Mouse (Mus musculus): ENCODE results near the gene Slc43a2. TPM values are rescaled to one million over a fixed set of nuclear protein-coding genes. Genes with fewer than 3 reads are reported as not detected.
A peak's percentile ranks its signal among the peaks of the same experiment; 100 is the strongest.

Gene Slc43a2
- polyA plus RNA-seq, 1 experiment = 57.4 TPM

GRCm38 (mm10) chr11:75566276-75567196, 35.0 kb downstream of the Slc43a2 start:
- DNase-seq = peak; percentile 63 to 65
- Histone ChIP-seq H3K4me1 (ENCODE audit: control insufficient read depth, insufficient read depth, low read length) (peaks cover 82% of the 10 kb centered on the region), H3K27me3 (ENCODE audit: control insufficient read depth, insufficient read depth, low read length) (no peaks in the 10 kb centered on the region), H3K27ac (ENCODE audit: insufficient read depth, low read length) (peak overlapping the region; percentile 90), H3K4me3 (replicated peaks; ENCODE audit: insufficient read depth, low read depth, low read length) (no peak overlapping the region)
- TF ChIP-seq CTCF (IDR thresholded peaks at IDR 0.05; ENCODE audit: borderline replicate concordance, insufficient read depth, low read depth, low read length) (no peak), POLR2A (IDR thresholded peaks at IDR 0.05; ENCODE audit: borderline replicate concordance, insufficient read depth, low read length) (no peak)
- 43% methylated on average over 13 of the region's 13 CpGs for WGBS

GRCm38 (mm10) chr11:75567346-75568114, 36.0 kb downstream of the Slc43a2 start:
- TF ChIP-seq CTCF (IDR thresholded peaks at IDR 0.05; ENCODE audit: borderline replicate concordance, insufficient read depth, low read depth, low read length) (no peak), POLR2A (IDR thresholded peaks at IDR 0.05; ENCODE audit: borderline replicate concordance, insufficient read depth, low read length) (no peak)
- Histone ChIP-seq H3K27ac (ENCODE audit: insufficient read depth, low read length) (peak overlapping the region; percentile 90), H3K4me1 (ENCODE audit: control insufficient read depth, insufficient read depth, low read length) (peaks cover 85% of the 10 kb centered on the region), H3K4me3 (replicated peaks; ENCODE audit: insufficient read depth, low read depth, low read length) (no peak overlapping the region), H3K27me3 (ENCODE audit: control insufficient read depth, insufficient read depth, low read length) (no peaks in the 10 kb centered on the region)
- DNase-seq = peak; percentile 64 to 86
- WGBS = 4% methylated on average over 9 of the region's 9 CpGs

- no peak overlapping the region for H3K4me3 ChIP-seq (replicated peaks; ENCODE audit: insufficient read depth, low read depth, low read length)
- TF ChIP-seq POLR2A (IDR thresholded peaks at IDR 0.05; ENCODE audit: borderline replicate concordance, insufficient read depth, low read length) (no peak), CTCF (IDR thresholded peaks at IDR 0.05; ENCODE audit: borderline replicate concordance, insufficient read depth, low read depth, low read length) (no peak)
- H3K27ac ChIP-seq (ENCODE audit: insufficient read depth, low read length) = peak overlapping the region; percentile 61
- H3K4me1 ChIP-seq (ENCODE audit: control insufficient read depth, insufficient read depth, low read length) = peaks cover 85% of the 10 kb centered on the region
- H3K27me3 ChIP-seq (ENCODE audit: control insufficient read depth, insufficient read depth, low read length) = no peaks in the 10 kb centered on the region
- WGBS = 61% methylated on average over 6 of the region's 6 CpGs
- DNase-seq = no peak
Observed at GRCm38 (mm10) chr11:75568115-75568511, 36.6 kb downstream of the Slc43a2 start.

GRCm38 (mm10) chr11:75568962-75569361, 37.5 kb downstream of the Slc43a2 start:
- 0 out of 2 replicates have a peak overlapping the region, but pooled peaks have one; percentile 61 for H3K27ac ChIP-seq (ENCODE audit: insufficient read depth, low read length)
- 61% methylated on average over 12 of the region's 12 CpGs for WGBS
- no peaks in the 10 kb centered on the region for H3K27me3 ChIP-seq (ENCODE audit: control insufficient read depth, insufficient read depth, low read length)
- H3K4me1 ChIP-seq (ENCODE audit: control insufficient read depth, insufficient read depth, low read length) = peaks cover 80% of the 10 kb centered on the region
- no peak overlapping the region for H3K4me3 ChIP-seq (replicated peaks; ENCODE audit: insufficient read depth, low read depth, low read length)
- TF ChIP-seq CTCF (IDR thresholded peaks at IDR 0.05; ENCODE audit: borderline replicate concordance, insufficient read depth, low read depth, low read length) (no peak), POLR2A (IDR thresholded peaks at IDR 0.05; ENCODE audit: borderline replicate concordance, insufficient read depth, low read length) (no peak)
- DNase-seq = no peak

- WGBS = 28% methylated on average over 17 of the region's 17 CpGs
- Histone ChIP-seq H3K4me1 (ENCODE audit: control insufficient read depth, insufficient read depth, low read length) (peaks cover 81% of the 10 kb centered on the region), H3K27me3 (ENCODE audit: control insufficient read depth, insufficient read depth, low read length) (no peaks in the 10 kb centered on the region), H3K4me3 (replicated peaks; ENCODE audit: insufficient read depth, low read depth, low read length) (no peak overlapping the region), H3K27ac (ENCODE audit: insufficient read depth, low read length) (peak overlapping the region; percentile 57)
- TF ChIP-seq CTCF (IDR thresholded peaks at IDR 0.05; ENCODE audit: borderline replicate concordance, insufficient read depth, low read depth, low read length) (no peak), POLR2A (IDR thresholded peaks at IDR 0.05; ENCODE audit: borderline replicate concordance, insufficient read depth, low read length) (no peak; the same call in 1 of the 2 replicates)
- peak; percentile 90 to 95 for DNase-seq
Observed at GRCm38 (mm10) chr11:75570375-75571125, 39.1 kb downstream of the Slc43a2 start.

GRCm38 (mm10) chr11:75571126-75571990, 39.9 kb downstream of the Slc43a2 start:
- WGBS = 22% methylated on average over 14 of the region's 14 CpGs
- Histone ChIP-seq H3K27me3 (ENCODE audit: control insufficient read depth, insufficient read depth, low read length) (no peaks in the 10 kb centered on the region), H3K27ac (ENCODE audit: insufficient read depth, low read length) (peak overlapping the region; percentile 57), H3K4me1 (ENCODE audit: control insufficient read depth, insufficient read depth, low read length) (peaks cover 75% of the 10 kb centered on the region), H3K4me3 (replicated peaks; ENCODE audit: insufficient read depth, low read depth, low read length) (no peak overlapping the region)
- peak in 1 of 2 experiments; percentile 60 for DNase-seq
- TF ChIP-seq POLR2A (IDR thresholded peaks at IDR 0.05; ENCODE audit: borderline replicate concordance, insufficient read depth, low read length) (no peak), CTCF (IDR thresholded peaks at IDR 0.05; ENCODE audit: borderline replicate concordance, insufficient read depth, low read depth, low read length) (0 out of 2 replicates have a peak, but pooled peaks have one; percentile 5)
